Mouse (Mus musculus) midbrain, embryonic 15.5 days (tissue): ENCODE measurements at regions not wholly inside any gene's neighbourhood (a gene's known extent, or its start where the extent isn't known, plus 50 kb on each side); places are given as distances from the start of the nearest gene placed in this dataset.

Experiments used
- ATAC-seq: fragments of 200-750 bp; cut with Nextera tagmentation; replicated peaks from 2 replicates; pipeline ENCODE4 v1.8.0; 2017; ENCODE audit warnings: moderate TSS enrichment
- H3K27ac ChIP-seq: fragments of 300-500 bp; sonication (generic); 2 replicates; pipeline ENCODE4 v1.5.1; 2015; ENCODE audit warnings: mild to moderate bottlenecking, inconsistent platforms
- H3K27me3 ChIP-seq: fragments of 300-500 bp; sonication (generic); replicated peaks from 2 replicates; pipeline ENCODE4 v1.6.1; 2015; ENCODE audit warnings: inconsistent platforms
- H3K36me3 ChIP-seq: fragments of 300-500 bp; sonication (generic); replicated peaks from 2 replicates; pipeline ENCODE4 v1.6.1; 2015; ENCODE audit warnings: inconsistent platforms
- H3K4me1 ChIP-seq: fragments of 300-500 bp; sonication (generic); 2 replicates; pipeline ENCODE4 v1.6.1; 2015; ENCODE audit warnings: inconsistent platforms
- H3K4me2 ChIP-seq: fragments of 300-500 bp; sonication (generic); 2 replicates; pipeline ENCODE4 v1.6.1; 2015; ENCODE audit warnings: inconsistent platforms, mild to moderate bottlenecking, moderate library complexity
- H3K4me3 ChIP-seq: fragments of 300-500 bp; sonication (generic); 2 replicates; pipeline ENCODE4 v1.5.1; 2015; ENCODE audit warnings: mild to moderate bottlenecking, inconsistent platforms
- H3K9ac ChIP-seq: fragments of 300-500 bp; sonication (generic); 2 replicates; pipeline ENCODE4 v1.6.1; 2015; ENCODE audit warnings: mild to moderate bottlenecking, inconsistent platforms
- H3K9me3 ChIP-seq: fragments of 300-500 bp; sonication (generic); 2 replicates; pipeline ENCODE4 v1.6.1; 2016; ENCODE audit warnings: inconsistent platforms
- WGBS: fragments of 180-500 bp; shearing (Covaris S2); methylation state at CpG from one replicate; pipeline ENCODE4 v1.1.7; 2015; ENCODE audit warnings: mixed read lengths; 5-methylcytosine and 5-hydroxymethylcytosine counted together

DNA sequence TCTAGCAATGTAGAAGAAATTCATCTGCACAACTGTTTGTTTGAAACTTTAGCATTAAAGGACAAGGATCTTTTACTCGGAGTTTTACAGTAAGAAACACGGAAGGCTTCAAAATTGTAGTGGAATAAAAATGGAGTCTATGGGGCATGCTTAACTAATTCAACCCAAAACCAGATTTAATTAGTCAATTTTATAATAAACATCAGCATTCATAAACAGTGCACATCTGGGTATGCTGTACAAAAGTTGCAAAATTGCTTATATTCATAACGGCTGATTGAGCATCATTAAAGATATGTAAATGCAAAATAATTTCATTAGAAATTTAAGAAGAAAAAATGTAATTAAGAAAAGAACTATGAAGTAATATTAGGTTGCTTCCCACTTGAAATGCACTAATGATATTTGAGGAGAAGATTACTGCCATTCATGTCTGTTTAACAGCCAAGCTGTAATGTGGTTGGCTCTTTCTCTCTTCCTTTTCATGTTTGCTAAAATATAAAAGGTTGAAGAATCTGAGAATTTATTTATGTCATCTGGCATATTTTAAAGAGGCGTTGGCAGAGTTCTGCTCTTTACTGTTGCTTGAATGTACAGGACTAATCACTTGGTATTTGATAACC, 1037.3 kb downstream of the Fam181b start:
- H3K4me3 ChIP-seq: no peak overlapping the region
- H3K9me3 ChIP-seq: no peaks in the 10 kb centered on the region
- no peaks in the 10 kb centered on the region for H3K36me3 ChIP-seq
- H3K4me1 ChIP-seq: no peaks in the 10 kb centered on the region
- no peaks in the 10 kb centered on the region for H3K27me3 ChIP-seq
- no peak overlapping the region for H3K4me2 ChIP-seq
- WGBS: 85% methylated on average over 4 of the region's 4 CpGs
- no peak overlapping the region for H3K9ac ChIP-seq
- no peak for ATAC-seq
- H3K27ac ChIP-seq: no peak overlapping the region

DNA sequence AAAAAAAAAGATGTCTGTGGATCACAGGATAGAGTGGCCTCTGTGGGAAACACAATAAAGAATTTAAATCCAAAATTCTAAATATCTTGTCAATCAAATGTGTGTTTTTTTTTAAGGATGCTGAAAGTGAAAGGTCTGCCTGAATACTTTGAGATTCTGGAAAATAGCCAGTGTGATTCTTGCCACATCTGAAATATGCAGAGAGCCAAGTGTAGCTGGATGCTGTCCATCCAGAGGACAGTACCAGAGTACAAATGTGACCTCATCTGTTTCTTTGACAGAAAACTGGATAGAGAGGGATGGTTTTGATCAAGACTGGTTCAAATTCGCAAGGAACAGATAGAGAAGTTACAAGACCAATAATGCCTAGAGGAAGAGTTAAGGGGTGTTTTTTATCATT, 1044.1 kb downstream of the Fam181b start:
- no peaks in the 10 kb centered on the region for H3K27me3 ChIP-seq

DNA sequence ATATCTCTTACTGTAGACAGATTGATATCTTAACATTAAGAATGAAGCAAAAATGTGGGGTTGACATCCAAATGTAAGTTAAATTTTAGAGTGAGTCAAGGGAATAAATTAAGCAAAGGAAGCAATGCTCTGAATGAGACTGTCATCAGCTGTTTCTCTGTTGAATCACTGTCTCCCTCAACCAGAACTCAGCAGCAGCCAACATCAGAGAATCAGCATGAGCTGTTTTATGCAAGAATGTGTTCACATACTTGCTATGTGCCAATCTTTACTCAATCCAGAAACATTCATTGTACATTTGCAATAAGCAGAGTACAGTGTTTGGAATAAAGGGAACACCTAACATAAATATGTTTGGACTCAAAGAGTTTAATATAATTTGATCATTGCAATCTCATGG, 1074.6 kb downstream of the Fam181b start:
- H3K27ac ChIP-seq: no peak overlapping the region
- no peak overlapping the region for H3K4me2 ChIP-seq
- no peaks in the 10 kb centered on the region for H3K36me3 ChIP-seq
- H3K9ac ChIP-seq: no peak overlapping the region
- ATAC-seq: no peak
- no peak overlapping the region for H3K4me3 ChIP-seq
- H3K9me3 ChIP-seq: no peaks in the 10 kb centered on the region
- no peaks in the 10 kb centered on the region for H3K4me1 ChIP-seq
- H3K27me3 ChIP-seq: no peaks in the 10 kb centered on the region

More for the DNA sequence above, 1044.1 kb downstream of the Fam181b start:
- H3K4me1 ChIP-seq: no peaks in the 10 kb centered on the region
- H3K27ac ChIP-seq: no peak overlapping the region
- ATAC-seq: no peak
- H3K9ac ChIP-seq: no peak overlapping the region
- 96% methylated on average over 1 of the region's 1 CpGs for WGBS
- H3K36me3 ChIP-seq: no peaks in the 10 kb centered on the region
- no peaks in the 10 kb centered on the region for H3K9me3 ChIP-seq
- no peak overlapping the region for H3K4me3 ChIP-seq
- H3K4me2 ChIP-seq: no peak overlapping the region

DNA sequence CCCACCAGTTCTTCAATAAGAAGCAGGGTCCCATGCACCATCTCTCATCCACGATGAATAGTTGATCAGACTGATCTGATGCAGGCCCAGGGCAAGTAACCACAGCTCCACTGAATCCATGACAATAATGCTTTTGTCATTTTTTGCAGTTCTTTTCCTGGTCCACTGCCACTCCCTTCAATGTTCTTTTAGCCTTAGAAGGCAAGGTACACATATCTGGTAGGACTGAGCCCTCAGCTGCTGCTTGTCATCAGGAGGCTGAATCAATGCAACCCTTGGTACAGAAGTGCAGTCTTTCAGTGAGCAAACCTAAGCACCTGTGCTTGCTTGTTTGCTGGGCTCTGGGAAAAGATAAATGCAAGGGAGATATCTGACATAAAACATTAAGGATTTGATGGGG, 1075.8 kb downstream of the Fam181b start:
- H3K4me2 ChIP-seq: no peak overlapping the region
- H3K27ac ChIP-seq: no peak overlapping the region
- no peaks in the 10 kb centered on the region for H3K9me3 ChIP-seq
- no peak overlapping the region for H3K9ac ChIP-seq
- no peak for ATAC-seq
- H3K4me3 ChIP-seq: no peak overlapping the region
- 69% methylated on average over 1 of the region's 1 CpGs for WGBS
- no peaks in the 10 kb centered on the region for H3K27me3 ChIP-seq
- H3K4me1 ChIP-seq: no peaks in the 10 kb centered on the region
- H3K36me3 ChIP-seq: no peaks in the 10 kb centered on the region

DNA sequence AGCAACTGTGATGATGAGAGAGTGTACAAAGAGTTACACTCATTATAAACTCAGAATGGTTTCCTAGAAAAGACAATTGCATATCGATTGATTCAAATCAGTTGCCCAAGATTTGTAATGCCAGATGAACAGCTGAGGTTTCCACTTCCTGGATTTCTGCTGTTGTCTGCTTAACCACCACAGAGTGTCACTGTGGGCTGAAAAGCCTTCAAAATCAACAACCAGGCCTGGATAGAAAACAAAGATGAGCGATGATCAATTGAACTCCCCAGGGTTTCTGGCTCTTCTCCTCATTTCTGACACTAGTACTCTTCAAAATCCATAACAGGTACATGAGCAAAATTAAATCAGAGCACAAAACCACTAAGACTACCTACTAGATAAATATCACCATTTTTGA, 1100.4 kb downstream of the Fam181b start:
- 70% methylated on average over 2 of the region's 2 CpGs for WGBS
- no peak for ATAC-seq
- H3K27me3 ChIP-seq: no peaks in the 10 kb centered on the region
- no peaks in the 10 kb centered on the region for H3K9me3 ChIP-seq
- H3K36me3 ChIP-seq: no peaks in the 10 kb centered on the region
- H3K4me2 ChIP-seq: no peak overlapping the region
- no peaks in the 10 kb centered on the region for H3K4me1 ChIP-seq
- H3K9ac ChIP-seq: no peak overlapping the region
- H3K27ac ChIP-seq: no peak overlapping the region
- no peak overlapping the region for H3K4me3 ChIP-seq

DNA sequence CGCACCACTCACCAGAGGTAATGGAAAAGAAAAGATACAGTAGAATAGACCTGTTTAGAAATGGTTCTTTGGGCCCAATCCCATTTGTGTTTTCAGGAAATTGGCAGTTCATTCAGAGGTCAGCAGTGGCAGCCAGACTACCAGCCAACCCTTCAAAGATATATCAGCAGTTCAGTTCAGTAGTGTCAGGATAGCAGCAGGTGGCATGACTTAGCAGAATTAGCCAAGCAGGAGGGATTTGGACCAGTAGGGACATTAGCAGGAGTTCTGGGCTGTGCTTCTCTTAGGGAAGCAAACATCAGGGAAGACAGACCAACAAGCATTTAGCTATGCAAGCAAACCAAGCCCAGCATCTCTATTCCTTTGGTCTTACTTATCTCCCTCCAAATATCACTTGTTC, 1132.7 kb downstream of the Fam181b start:
- Histone ChIP-seq H3K27ac (no peak overlapping the region), H3K4me2 (no peak overlapping the region), H3K9me3 (no peaks in the 10 kb centered on the region), H3K27me3 (no peaks in the 10 kb centered on the region), H3K9ac (no peak overlapping the region), H3K4me3 (no peak overlapping the region), H3K36me3 (no peaks in the 10 kb centered on the region), H3K4me1 (no peaks in the 10 kb centered on the region)
- no peak for ATAC-seq
- WGBS: 91% methylated on average over 1 of the region's 1 CpGs

DNA sequence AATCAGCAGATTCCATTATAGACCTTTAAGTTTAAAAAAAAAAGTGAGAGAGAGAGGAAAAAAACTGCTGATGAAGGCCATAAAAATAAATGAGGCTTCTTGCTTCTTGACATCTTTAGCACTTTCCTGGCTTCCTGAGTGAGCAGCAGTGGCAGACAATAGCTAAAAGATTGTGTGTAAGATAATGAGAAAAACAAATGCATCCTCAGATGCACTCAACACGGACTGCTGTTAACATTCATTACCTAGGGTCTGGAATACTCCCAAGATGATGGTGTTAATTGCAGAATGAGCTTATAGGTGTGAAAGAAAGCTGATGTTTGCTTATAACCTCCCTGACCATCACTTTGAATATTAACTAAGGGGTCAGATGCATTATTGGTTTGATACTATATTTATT, 1147.8 kb downstream of the Fam181b start:
- H3K4me1 ChIP-seq: no peaks in the 10 kb centered on the region
- no peaks in the 10 kb centered on the region for H3K27me3 ChIP-seq
- no peak overlapping the region for H3K9ac ChIP-seq
- H3K36me3 ChIP-seq: no peaks in the 10 kb centered on the region
- H3K9me3 ChIP-seq: no peaks in the 10 kb centered on the region
- H3K4me2 ChIP-seq: no peak overlapping the region
- H3K27ac ChIP-seq: no peak overlapping the region
- 64% methylated on average over 1 of the region's 1 CpGs for WGBS
- no peak for ATAC-seq
- H3K4me3 ChIP-seq: no peak overlapping the region

DNA sequence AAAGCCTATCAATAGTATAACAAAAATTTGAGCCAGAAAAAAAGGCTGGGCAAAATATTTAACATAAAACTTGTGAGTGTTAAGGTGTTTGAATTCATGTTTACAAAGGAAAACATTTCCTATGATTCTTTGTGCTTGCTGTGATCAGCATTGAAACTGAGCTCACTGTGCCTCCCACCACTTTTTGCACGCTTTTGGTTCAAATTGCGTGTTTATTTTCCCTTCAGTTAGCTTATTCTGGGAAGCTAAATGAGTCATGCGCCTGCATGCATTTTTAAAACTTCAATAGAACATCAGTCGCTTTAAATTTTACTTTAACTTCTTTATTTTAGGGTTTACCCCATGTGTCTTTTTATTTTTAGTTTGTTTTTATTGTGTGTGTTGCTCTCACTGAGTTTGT, 1154.0 kb downstream of the Fam181b start:
- Histone ChIP-seq H3K9ac (no peak overlapping the region), H3K27me3 (no peaks in the 10 kb centered on the region), H3K27ac (no peak overlapping the region), H3K36me3 (no peaks in the 10 kb centered on the region), H3K4me3 (no peak overlapping the region), H3K9me3 (no peaks in the 10 kb centered on the region), H3K4me2 (no peak overlapping the region), H3K4me1 (no peaks in the 10 kb centered on the region)
- 91% methylated on average over 4 of the region's 4 CpGs for WGBS
- no peak for ATAC-seq

DNA sequence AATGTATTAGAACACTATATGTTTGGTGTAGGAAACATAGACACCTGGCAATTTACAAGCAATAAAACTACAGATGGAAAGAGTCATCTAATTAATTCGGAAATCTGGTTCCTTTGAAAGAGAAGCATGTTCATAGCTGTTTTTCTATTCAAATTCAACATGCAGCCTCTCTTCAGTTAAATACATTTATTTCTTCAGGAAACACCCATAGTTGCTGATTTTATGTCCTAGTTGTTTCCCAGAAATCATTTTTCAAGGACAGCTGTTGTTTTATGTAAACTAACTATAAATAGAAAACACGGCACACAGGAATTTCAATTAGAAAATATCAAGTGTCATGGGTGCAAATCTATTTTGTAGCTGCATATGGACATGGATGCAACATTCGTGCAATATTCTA, 1169.8 kb downstream of the Fam181b start:
- H3K27ac ChIP-seq: no peak overlapping the region
- no peaks in the 10 kb centered on the region for H3K36me3 ChIP-seq
- no peaks in the 10 kb centered on the region for H3K27me3 ChIP-seq
- H3K4me2 ChIP-seq: no peak overlapping the region
- H3K4me3 ChIP-seq: no peak overlapping the region
- no peaks in the 10 kb centered on the region for H3K4me1 ChIP-seq
- H3K9me3 ChIP-seq: no peaks in the 10 kb centered on the region
- ATAC-seq: no peak
- no peak overlapping the region for H3K9ac ChIP-seq
- 84% methylated on average over 3 of the region's 3 CpGs for WGBS

DNA sequence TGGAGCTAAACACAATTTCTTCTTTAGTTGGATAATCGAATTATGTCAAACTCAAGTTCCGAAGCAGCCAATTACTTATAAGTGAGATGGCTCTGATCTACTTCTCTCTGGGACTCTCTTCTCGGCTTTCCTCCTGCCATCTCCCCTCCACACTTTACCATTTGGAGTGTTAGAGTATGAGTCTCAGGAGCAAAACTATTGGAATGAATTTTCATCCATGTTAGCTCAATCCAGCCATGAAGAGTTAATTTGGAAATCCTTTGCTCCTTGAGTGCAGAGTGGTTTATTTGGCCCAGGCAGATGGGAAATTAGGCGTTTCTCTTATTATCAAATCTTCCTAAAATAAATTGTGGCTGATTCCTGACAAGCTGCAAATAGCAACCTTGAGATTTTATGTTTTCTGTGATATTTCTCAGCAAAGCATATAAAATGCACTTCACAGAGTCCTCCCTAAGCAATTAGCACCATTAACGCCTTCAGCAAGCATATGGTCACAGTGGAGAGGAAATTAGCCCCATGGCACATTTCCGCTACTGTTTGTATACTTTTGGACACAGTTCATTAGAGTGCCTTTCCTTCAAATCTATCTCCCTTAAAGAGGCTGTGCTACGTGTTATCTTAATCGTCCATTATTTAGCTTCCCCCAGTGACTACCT, 1189.1 kb downstream of the Fam181b start:
- Histone ChIP-seq H3K27ac (no peak overlapping the region), H3K4me3 (no peak overlapping the region), H3K9me3 (no peaks in the 10 kb centered on the region), H3K36me3 (no peaks in the 10 kb centered on the region), H3K4me2 (no peak overlapping the region), H3K9ac (no peak overlapping the region), H3K4me1 (no peaks in the 10 kb centered on the region), H3K27me3 (no peaks in the 10 kb centered on the region)
- WGBS: 81% methylated on average over 8 of the region's 8 CpGs
- no peak for ATAC-seq

DNA sequence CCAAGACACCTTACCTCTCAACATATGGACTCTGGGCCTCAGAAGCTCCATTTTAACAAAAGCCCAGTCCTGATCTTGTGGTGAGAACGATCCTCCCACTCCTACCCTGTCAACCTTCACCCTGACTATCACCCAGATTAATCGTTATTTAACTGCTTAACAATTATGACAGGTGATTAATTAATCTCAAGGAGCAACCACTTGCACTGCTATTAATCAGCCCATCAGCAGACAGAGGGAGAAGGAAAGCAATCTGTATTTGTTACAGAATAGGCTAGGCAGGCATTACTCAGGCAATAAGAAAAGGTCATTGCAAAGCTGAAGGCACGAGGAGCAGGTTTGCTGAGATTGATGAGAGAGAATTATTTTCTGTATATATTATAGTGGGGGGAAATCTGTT, 1201.9 kb downstream of the Fam181b start:
- ATAC-seq: peak; percentile 56; the same call in 1 of the 2 replicates
- Histone ChIP-seq H3K4me3 (no peak overlapping the region), H3K27me3 (no peaks in the 10 kb centered on the region), H3K27ac (no peak overlapping the region), H3K9ac (no peak overlapping the region), H3K4me1 (no peaks in the 10 kb centered on the region), H3K4me2 (no peak overlapping the region), H3K36me3 (no peaks in the 10 kb centered on the region), H3K9me3 (no peaks in the 10 kb centered on the region)
- 57% methylated on average over 3 of the region's 3 CpGs for WGBS

DNA sequence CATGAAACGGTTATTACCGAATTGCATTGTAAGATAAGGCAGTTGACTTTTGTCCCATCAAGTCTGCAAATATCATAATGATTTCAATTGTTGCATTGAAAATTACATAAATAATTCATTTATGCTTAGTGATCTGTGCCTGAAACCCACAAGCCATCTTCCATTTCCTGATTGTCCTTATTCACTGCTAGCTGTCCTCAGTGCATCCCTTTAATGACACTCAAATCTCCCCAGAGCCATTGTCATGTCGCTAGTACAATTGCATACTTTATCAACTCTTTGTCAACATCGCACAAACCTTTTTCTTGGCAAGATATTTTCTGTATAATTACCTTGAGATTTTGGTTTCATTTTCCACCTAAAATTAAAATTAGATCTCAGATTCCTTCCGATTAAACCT, 1202.3 kb downstream of the Fam181b start:
- H3K27me3 ChIP-seq: no peaks in the 10 kb centered on the region
- H3K27ac ChIP-seq: no peak overlapping the region
- H3K4me3 ChIP-seq: no peak overlapping the region
- 60% methylated on average over 5 of the region's 5 CpGs for WGBS
- no peak overlapping the region for H3K9ac ChIP-seq
- H3K4me2 ChIP-seq: no peak overlapping the region
- ATAC-seq: peak; percentile 69; the same call in 1 of the 2 replicates
- no peaks in the 10 kb centered on the region for H3K36me3 ChIP-seq
- no peaks in the 10 kb centered on the region for H3K4me1 ChIP-seq
- H3K9me3 ChIP-seq: no peaks in the 10 kb centered on the region

DNA sequence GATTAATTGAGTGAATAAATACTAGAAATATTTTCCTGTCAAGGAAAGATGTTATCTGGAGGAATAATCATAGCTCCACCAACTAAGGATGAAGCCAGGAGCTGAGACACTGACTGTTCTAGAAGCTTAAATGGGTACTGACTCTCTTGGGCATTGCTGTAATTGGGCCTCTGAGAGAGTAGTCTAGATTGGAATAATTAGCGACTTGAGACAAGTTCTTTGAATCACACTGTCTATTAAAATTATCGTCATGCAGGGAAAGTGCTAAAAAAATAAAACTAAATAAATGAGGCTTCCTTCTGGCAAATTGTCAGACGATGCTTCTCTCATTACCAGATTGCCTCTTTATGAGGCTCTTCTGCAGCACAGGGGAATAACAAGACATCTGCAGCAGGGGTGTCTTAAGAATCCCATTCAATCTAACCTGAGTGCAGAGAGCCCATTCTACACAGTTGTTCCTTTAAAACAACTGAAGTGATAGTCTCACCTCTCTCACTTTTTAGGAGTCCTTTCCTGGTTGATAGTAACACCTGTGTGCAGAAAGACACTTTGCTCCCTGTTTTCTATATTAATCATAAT, 1203.5 kb downstream of the Fam181b start:
- Histone ChIP-seq H3K9ac (no peak overlapping the region), H3K4me3 (no peak overlapping the region), H3K4me1 (no peaks in the 10 kb centered on the region), H3K9me3 (no peaks in the 10 kb centered on the region), H3K27ac (no peak overlapping the region), H3K36me3 (no peaks in the 10 kb centered on the region), H3K27me3 (no peaks in the 10 kb centered on the region), H3K4me2 (no peak overlapping the region)
- WGBS: 57% methylated on average over 3 of the region's 3 CpGs
- no peak; the same call in 1 of the 2 replicates for ATAC-seq
